Mouse (Mus musculus) ES-E14 (cell line): ENCODE measurements around the gene Svep1. TPM values are rescaled to one million over a fixed set of nuclear protein-coding genes. Genes with fewer than 3 reads are reported as not detected.

ENCODE experiments used
- DNase-seq: peaks from one replicate; pipeline ENCODE4 v3.0.0-alpha.2; 2013; ENCODE audit warnings: low read depth, low spot score
- H3K27ac ChIP-seq: 2 replicates; pipeline ENCODE4 v1.5.1; 2012; ENCODE audit warnings: low read depth, mild to moderate bottlenecking, low read length, moderate library complexity, mixed read lengths; ENCODE audit not compliant: poor library complexity, insufficient read depth, severe bottlenecking
- H3K36me3 ChIP-seq: 2 replicates; pipeline ENCODE4 v1.6.1; 2012; ENCODE audit warnings: mild to moderate bottlenecking, low read length, moderate library complexity, mixed read lengths; ENCODE audit not compliant: control insufficient read depth, poor library complexity, insufficient read depth, severe bottlenecking
- H3K4me1 ChIP-seq, 2 experiments: fragments of 150-350 bp in 1 of 2; sonication (generic) in 1 of 2; 2 replicates each; pipeline ENCODE4 v1.6.1; 2012; ENCODE audit warnings: low read length in 2 of 2, mild to moderate bottlenecking in 1 of 2, mixed read lengths in 1 of 2; ENCODE audit not compliant: control insufficient read depth in 2 of 2, insufficient read depth in 2 of 2, poor library complexity in 1 of 2
- H3K4me3 ChIP-seq, 2 experiments: fragments of 150-350 bp in 1 of 2; sonication (generic) in 1 of 2; 2 replicates each; pipeline ENCODE4 v1.5.1; 2012; ENCODE audit warnings: low read length in 2 of 2, low read depth in 1 of 2, mild to moderate bottlenecking in 1 of 2, mixed read lengths in 1 of 2; ENCODE audit not compliant: insufficient read depth in 1 of 2, poor library complexity in 1 of 2, severe bottlenecking in 1 of 2
- H3K9ac ChIP-seq: 2 replicates; pipeline ENCODE4 v1.6.1; 2012; ENCODE audit warnings: low read depth, mild to moderate bottlenecking, low read length, mixed read lengths; ENCODE audit not compliant: poor library complexity, insufficient read depth, severe bottlenecking
- H3K9me3 ChIP-seq: fragments of 150-350 bp; sonication (generic); 2 replicates; pipeline ENCODE4 v1.6.1; 2012; ENCODE audit warnings: low read depth, mild to moderate bottlenecking, low read length; ENCODE audit not compliant: control insufficient read depth, insufficient read depth
- CHD2 ChIP-seq: IDR thresholded peaks from 2 replicates; pipeline ENCODE4 v1.6.1; 2014; ENCODE audit warnings: mild to moderate bottlenecking, low read depth, low read length, inconsistent platforms
- HCFC1 ChIP-seq: IDR thresholded peaks from 2 replicates; pipeline ENCODE4 v1.6.1; 2012; ENCODE audit warnings: low read length, inconsistent platforms, borderline replicate concordance; ENCODE audit not compliant: insufficient read depth
- MAFK ChIP-seq: IDR thresholded peaks from 2 replicates; pipeline ENCODE4 v1.6.1; 2014; ENCODE audit warnings: mild to moderate bottlenecking, low read depth, low read length, inconsistent platforms; ENCODE audit not compliant: insufficient read depth
- ZC3H11A ChIP-seq: IDR thresholded peaks from 2 replicates; pipeline ENCODE4 v1.6.1; 2012; ENCODE audit warnings: low read depth, mild to moderate bottlenecking, inconsistent platforms, low read length, borderline replicate concordance
- ZNF384 ChIP-seq: IDR thresholded peaks from 2 replicates; pipeline ENCODE4 v1.6.1; 2012; ENCODE audit warnings: low read depth, low read length, inconsistent platforms
- in situ Hi-C, 2 experiments: fragments of 600-800 bp; cut with MboI; formaldehyde crosslinking; loops; one replicate each; pipeline ENCODE4 v1.15.1; 2025; ENCODE audit warnings: low sequenced_read_pairs in 2 of 2, inconsistent platforms in 1 of 2; ENCODE audit not compliant: unreplicated experiment in 2 of 2
- total RNA-seq: library from RNA; depleted of rRNA; stranded (reverse); fragments of 300-350 nt; gene quantifications from 2 replicates; pipeline ENCODE4 v1.2.3, GENCODE M21; 2012

Svep1 gene
- total RNA-seq, 1 experiment: 0.22 TPM

DNA sequence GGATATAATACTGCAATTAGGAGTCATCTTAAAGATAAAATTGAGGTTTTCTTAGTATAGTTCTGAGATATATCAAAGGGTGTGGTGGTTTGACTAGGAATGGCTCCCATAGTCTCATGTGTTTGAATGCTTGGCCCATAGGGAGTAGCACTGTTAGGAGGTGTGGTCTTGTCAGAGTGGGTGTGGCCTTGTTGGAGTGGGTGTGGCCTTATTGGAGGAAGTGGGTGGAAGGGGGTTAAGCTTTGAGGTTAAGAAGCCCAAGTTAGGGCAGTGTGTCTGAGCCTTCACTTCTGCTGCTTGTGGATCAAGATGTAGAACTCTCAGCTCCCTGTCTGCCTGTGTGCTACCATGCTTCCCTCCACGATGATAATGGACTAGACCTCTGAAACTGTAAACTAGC, 143.7 kb downstream of the Svep1 start:
- in situ Hi-C loops: no loop called here
- Histone ChIP-seq H3K4me3 (no peak overlapping the region), H3K9me3 (no peaks in the 10 kb centered on the region), H3K36me3 (no peaks in the 10 kb centered on the region), H3K9ac (no peak overlapping the region), H3K4me1 (no peaks in the 10 kb centered on the region), H3K27ac (no peak overlapping the region)
- no peak for DNase-seq
- no peak for TF ChIP-seq CHD2
- TF ChIP-seq MAFK: no peak
- no peak for TF ChIP-seq ZNF384
- no peak for TF ChIP-seq ZC3H11A
- TF ChIP-seq HCFC1: no peak

DNA sequence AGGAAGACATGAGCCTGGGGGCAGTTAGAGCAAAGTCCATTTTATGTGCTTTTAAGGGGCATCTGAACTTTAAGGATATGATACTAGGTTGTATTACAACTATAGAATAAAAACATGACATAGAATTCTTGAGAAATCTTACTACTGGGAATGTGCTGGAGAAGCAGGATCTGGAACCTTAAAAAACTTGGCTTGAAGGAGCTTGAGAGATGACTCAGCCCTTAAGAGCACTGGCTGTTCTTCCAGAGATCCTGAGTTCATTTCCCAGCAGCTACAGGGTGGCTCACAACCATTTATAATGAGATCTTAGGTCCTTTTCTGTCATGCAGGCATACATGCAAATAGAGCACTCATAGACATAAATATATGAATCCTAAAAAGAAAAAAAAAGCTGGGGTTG, 151.0 kb downstream of the Svep1 start:
- Histone ChIP-seq H3K4me3 (no peak overlapping the region), H3K36me3 (no peaks in the 10 kb centered on the region), H3K9me3 (no peaks in the 10 kb centered on the region), H3K9ac (no peak overlapping the region), H3K27ac (no peak overlapping the region), H3K4me1 (no peaks in the 10 kb centered on the region)
- in situ Hi-C loops: no loop called here
- TF ChIP-seq MAFK (no peak), ZC3H11A (no peak), HCFC1 (no peak), CHD2 (no peak), ZNF384 (no peak)
- DNase-seq: no peak

DNA sequence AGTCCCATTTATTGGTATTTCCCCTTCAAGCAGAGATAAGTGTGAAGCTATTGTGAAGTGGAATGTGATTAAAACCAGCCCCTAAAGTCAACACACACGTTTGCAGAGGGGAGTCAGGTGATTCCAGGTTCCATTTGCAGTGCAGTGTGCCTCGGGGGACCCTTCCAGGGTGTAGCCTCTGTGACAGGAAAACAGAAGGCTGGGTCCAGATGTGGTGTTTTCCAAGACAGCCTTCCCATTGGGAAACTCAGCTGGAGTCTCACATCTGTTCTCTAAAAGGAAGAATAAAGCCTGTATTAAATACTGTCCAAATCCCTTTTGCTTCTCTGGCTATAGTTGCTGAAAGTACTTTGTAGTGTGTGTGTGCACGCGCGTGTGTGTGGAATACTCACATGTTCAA, 152.2 kb downstream of the Svep1 start:
- no peak overlapping the region for H3K27ac ChIP-seq
- H3K4me1 ChIP-seq: no peaks in the 10 kb centered on the region
- in situ Hi-C loops: no loop called here
- no peak overlapping the region for H3K4me3 ChIP-seq
- H3K36me3 ChIP-seq: no peaks in the 10 kb centered on the region
- no peak for TF ChIP-seq HCFC1
- no peak for TF ChIP-seq MAFK
- TF ChIP-seq CHD2: no peak
- TF ChIP-seq ZC3H11A: no peak
- TF ChIP-seq ZNF384: no peak
- no peaks in the 10 kb centered on the region for H3K9me3 ChIP-seq
- no peak overlapping the region for H3K9ac ChIP-seq
- DNase-seq: no peak

DNA sequence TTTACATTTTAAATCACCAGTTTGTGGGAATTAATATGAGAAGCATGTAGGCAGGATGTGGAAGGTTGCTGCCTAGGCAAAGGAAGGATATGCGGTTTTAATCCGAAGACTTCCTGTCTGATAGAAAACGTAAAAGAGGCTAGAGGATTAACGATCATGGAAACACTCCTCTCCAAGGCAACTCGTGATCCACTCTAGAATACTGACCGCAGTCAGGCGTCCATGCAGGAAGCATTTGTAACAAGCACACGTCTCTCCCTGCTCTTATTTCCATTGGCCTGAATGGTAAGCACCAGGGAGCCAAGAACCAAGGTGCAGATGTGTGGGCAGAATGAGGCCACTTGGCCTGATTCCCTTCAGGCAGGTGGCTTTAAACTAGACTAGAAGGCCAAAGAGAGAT, 155.9 kb downstream of the Svep1 start:
- Histone ChIP-seq H3K4me1 (no peaks in the 10 kb centered on the region), H3K36me3 (no peaks in the 10 kb centered on the region), H3K4me3 (no peak overlapping the region), H3K9me3 (no peaks in the 10 kb centered on the region), H3K9ac (no peak overlapping the region), H3K27ac (no peak overlapping the region)
- in situ Hi-C loops: no loop called here
- TF ChIP-seq ZNF384 (no peak), ZC3H11A (no peak), CHD2 (no peak), HCFC1 (no peak), MAFK (no peak)
- DNase-seq: no peak

DNA sequence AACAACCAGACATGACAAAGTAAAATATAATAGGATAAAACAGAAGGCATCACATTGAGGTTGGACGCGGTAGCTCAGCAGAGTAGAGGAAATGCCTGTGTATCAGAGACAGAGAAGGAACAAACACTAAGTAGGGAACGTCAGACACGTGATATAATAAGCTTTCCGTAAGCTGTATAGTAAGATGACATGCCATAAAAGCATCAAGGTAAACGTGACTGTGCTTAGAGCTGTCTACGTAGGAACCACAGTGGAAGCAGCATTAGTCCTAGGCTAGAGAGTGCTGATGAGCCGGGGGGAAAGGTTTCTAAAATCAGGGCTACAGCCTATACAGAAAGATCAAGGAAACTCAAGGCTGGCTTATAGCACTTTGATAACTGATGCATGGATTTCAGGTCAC, 156.4 kb downstream of the Svep1 start:
- DNase-seq: no peak
- Histone ChIP-seq H3K9me3 (no peaks in the 10 kb centered on the region), H3K27ac (no peak overlapping the region), H3K9ac (no peak overlapping the region), H3K4me1 (no peaks in the 10 kb centered on the region), H3K36me3 (no peaks in the 10 kb centered on the region), H3K4me3 (no peak overlapping the region)
- TF ChIP-seq ZNF384 (no peak), MAFK (no peak), CHD2 (no peak), HCFC1 (no peak), ZC3H11A (no peak)
- in situ Hi-C loops: no loop called here
